Mouse (Mus musculus) lung, embryonic 16.5 days (tissue): Measurements from ENCODE around the gene Gm44973. TPM values are rescaled to one million over a fixed set of nuclear protein-coding genes. Genes with fewer than 3 reads are reported as not detected.

Experiments used
- ATAC-seq: fragments of 200-750 bp; cut with Nextera tagmentation; 2 replicates; pipeline ENCODE4 v1.8.0; 2017; ENCODE audit warnings: low read depth, mild to moderate bottlenecking, moderate library complexity
- H3K27ac ChIP-seq: fragments of 300-500 bp; sonication (generic); 2 replicates; pipeline ENCODE4 v1.5.1; 2014; ENCODE audit warnings: mild to moderate bottlenecking, control low read depth, low read length
- H3K27me3 ChIP-seq: fragments of 300-500 bp; sonication (generic); 2 replicates; pipeline ENCODE4 v1.6.1; 2014; ENCODE audit warnings: low read depth, low read length, mixed read lengths; ENCODE audit not compliant: control insufficient read depth, insufficient read depth
- H3K36me3 ChIP-seq: fragments of 300-500 bp; sonication (generic); 2 replicates; pipeline ENCODE4 v1.6.1; 2014; ENCODE audit warnings: low read length; ENCODE audit not compliant: control insufficient read depth, insufficient read depth
- H3K4me1 ChIP-seq: fragments of 300-500 bp; sonication (generic); replicated peaks from 2 replicates; pipeline ENCODE4 v1.6.1; 2014; ENCODE audit warnings: low read length, mixed read lengths; ENCODE audit not compliant: control insufficient read depth, insufficient read depth
- H3K4me2 ChIP-seq: fragments of 300-500 bp; sonication (generic); 2 replicates; pipeline ENCODE4 v1.6.1; 2014; ENCODE audit warnings: low read depth, low read length, control low read depth
- H3K4me3 ChIP-seq: fragments of 300-500 bp; sonication (generic); 2 replicates; pipeline ENCODE4 v1.5.1; 2014; ENCODE audit warnings: mild to moderate bottlenecking, low read length, control low read depth
- H3K9ac ChIP-seq: fragments of 300-500 bp; sonication (generic); 2 replicates; pipeline ENCODE4 v1.6.1; 2014; ENCODE audit warnings: low read length, control low read depth
- H3K9me3 ChIP-seq: fragments of 300-500 bp; sonication (generic); 2 replicates; pipeline ENCODE4 v1.6.1; 2016; ENCODE audit warnings: low read length; ENCODE audit not compliant: control insufficient read depth
- WGBS: fragments of 180-500 bp; shearing (Covaris S2); extraction: QIAGEN DNeasy Blood & Tissue Kit; methylation state at CpG from one replicate; pipeline ENCODE4 v1.1.7; 2014; 5-methylcytosine and 5-hydroxymethylcytosine counted together
- polyA plus RNA-seq: library from polyadenylated mRNA; unstranded; fragments of >200 nt; fragmentation: Nextera tagmentation; extraction: Ambion mirVana; gene quantifications from 2 replicates; pipeline ENCODE4 v1.2.1, GENCODE M21; 2015

Gm44973 gene
- 1.2 and 1.3 TPM in 2 replicates for polyA plus RNA-seq

GRCm38 (mm10) chr7:5015118-5016001 lies at the start of gene Gm44973:
TSS of gene Gm44973 (plus strand) at chr7:5015496.
- ATAC-seq = peak; percentile 82
- Histone ChIP-seq H3K4me2 (peak within 1 kb of the TSS; percentile 76), H3K27me3 (no peaks in the 10 kb centered on the region), H3K4me3 (peak within 1 kb of the TSS; percentile 83), H3K27ac (peak within 1 kb of the TSS; percentile 99), H3K4me1 (peaks cover 19% of the 10 kb centered on the region), H3K36me3 (peaks cover 28% of the 10 kb centered on the region), H3K9me3 (no peaks in the 10 kb centered on the region), H3K9ac (peak within 1 kb of the TSS; percentile 89)
- WGBS = under 1% methylated on average over 59 of the region's 76 CpGs

GRCm38 (mm10) chr7:4971068-4971467 lies 44.2 kb upstream of the Gm44973 start, which contains the start of gene Sbk3:
TSS of gene Sbk3 (minus strand) at chr7:4971168.
- Histone ChIP-seq H3K4me2 (no peak within 1 kb of the TSS), H3K4me1 (peaks cover 3% of the 10 kb centered on the region; the same call in 1 of the 2 replicates), H3K27ac (peak within 1 kb of the TSS; percentile 76), H3K36me3 (no peaks in the 10 kb centered on the region), H3K4me3 (no peak within 1 kb of the TSS), H3K9ac (no peak within 1 kb of the TSS), H3K9me3 (no peaks in the 10 kb centered on the region), H3K27me3 (no peaks in the 10 kb centered on the region)
- ATAC-seq = 0 out of 2 replicates have a peak, but pooled peaks have one; percentile 2
- WGBS = 44% methylated on average over 6 of the region's 6 CpGs

- Histone ChIP-seq H3K27ac (peak overlapping the region; percentile 76), H3K4me3 (no peak overlapping the region), H3K4me2 (no peak overlapping the region), H3K36me3 (no peaks in the 10 kb centered on the region), H3K4me1 (peaks cover 3% of the 10 kb centered on the region; the same call in 1 of the 2 replicates), H3K9ac (no peak overlapping the region), H3K9me3 (no peaks in the 10 kb centered on the region), H3K27me3 (no peaks in the 10 kb centered on the region)
- 13% methylated on average over 7 of the region's 7 CpGs for WGBS
- peak; percentile 90 for ATAC-seq
Observed at GRCm38 (mm10) chr7:4971710-4972109, 43.6 kb upstream of the Gm44973 start.

- Histone ChIP-seq H3K4me3 (no peak overlapping the region), H3K27ac (peak overlapping the region; percentile 76), H3K4me2 (no peak overlapping the region), H3K27me3 (no peaks in the 10 kb centered on the region), H3K9me3 (no peaks in the 10 kb centered on the region), H3K9ac (no peak overlapping the region), H3K4me1 (peaks cover 3% of the 10 kb centered on the region; the same call in 1 of the 2 replicates), H3K36me3 (no peaks in the 10 kb centered on the region)
- ATAC-seq = peak; percentile 32; the same call in 1 of the 2 replicates
- 60% methylated on average over 18 of the region's 18 CpGs for WGBS
Observed at GRCm38 (mm10) chr7:4972321-4973047, 42.8 kb upstream of the Gm44973 start.

- no peak overlapping the region for H3K4me2 ChIP-seq
- no peak for ATAC-seq
Observed at GRCm38 (mm10) chr7:4975455-4975854, 39.8 kb upstream of the Gm44973 start.

GRCm38 (mm10) chr7:4976832-4977231 lies 38.5 kb upstream of the Gm44973 start:
- Histone ChIP-seq H3K9ac (no peak overlapping the region), H3K4me1 (peaks cover 3% of the 10 kb centered on the region; the same call in 1 of the 2 replicates), H3K27me3 (no peaks in the 10 kb centered on the region), H3K4me3 (no peak overlapping the region), H3K4me2 (no peak overlapping the region), H3K9me3 (no peaks in the 10 kb centered on the region), H3K36me3 (no peaks in the 10 kb centered on the region), H3K27ac (no peak overlapping the region)
- WGBS = 89% methylated on average over 7 of the region's 7 CpGs
- ATAC-seq = no peak

More at GRCm38 (mm10) chr7:4975455-4975854, 39.8 kb upstream of the Gm44973 start:
- Histone ChIP-seq H3K4me1 (peaks cover 3% of the 10 kb centered on the region; the same call in 1 of the 2 replicates), H3K9me3 (no peaks in the 10 kb centered on the region), H3K27me3 (no peaks in the 10 kb centered on the region), H3K9ac (no peak overlapping the region), H3K27ac (no peak overlapping the region), H3K36me3 (no peaks in the 10 kb centered on the region), H3K4me3 (no peak overlapping the region)
- 39% methylated on average over 4 of the region's 4 CpGs for WGBS

GRCm38 (mm10) chr7:4988250-4988649 lies 27.0 kb upstream of the Gm44973 start:
- peaks cover 13% of the 10 kb centered on the region for H3K36me3 ChIP-seq
- H3K9me3 ChIP-seq = no peaks in the 10 kb centered on the region
- H3K4me3 ChIP-seq = no peak overlapping the region
- no peak overlapping the region for H3K9ac ChIP-seq
- H3K27me3 ChIP-seq = no peaks in the 10 kb centered on the region
- no peaks in the 10 kb centered on the region for H3K4me1 ChIP-seq
- WGBS = 17% methylated on average over 2 of the region's 2 CpGs
- ATAC-seq = 0 out of 2 replicates have a peak, but pooled peaks have one; percentile 45
- no peak overlapping the region for H3K4me2 ChIP-seq
- no peak overlapping the region for H3K27ac ChIP-seq

- Histone ChIP-seq H3K9ac (no peak overlapping the region), H3K27ac (no peak overlapping the region), H3K4me3 (no peak overlapping the region), H3K4me2 (no peak overlapping the region), H3K9me3 (0 out of 2 replicates have a peak, but pooled peaks cover 2% of the 10 kb centered on the region), H3K4me1 (peaks cover 16% of the 10 kb centered on the region; the same call in 1 of the 2 replicates), H3K36me3 (peaks cover 21% of the 10 kb centered on the region), H3K27me3 (no peaks in the 10 kb centered on the region; the same call in 1 of the 2 replicates)
- ATAC-seq = no peak
- WGBS = 56% methylated on average over 55 of the region's 55 CpGs
Observed at GRCm38 (mm10) chr7:4993347-4993998, 21.8 kb upstream of the Gm44973 start.
